In the genomic region with DNA sequence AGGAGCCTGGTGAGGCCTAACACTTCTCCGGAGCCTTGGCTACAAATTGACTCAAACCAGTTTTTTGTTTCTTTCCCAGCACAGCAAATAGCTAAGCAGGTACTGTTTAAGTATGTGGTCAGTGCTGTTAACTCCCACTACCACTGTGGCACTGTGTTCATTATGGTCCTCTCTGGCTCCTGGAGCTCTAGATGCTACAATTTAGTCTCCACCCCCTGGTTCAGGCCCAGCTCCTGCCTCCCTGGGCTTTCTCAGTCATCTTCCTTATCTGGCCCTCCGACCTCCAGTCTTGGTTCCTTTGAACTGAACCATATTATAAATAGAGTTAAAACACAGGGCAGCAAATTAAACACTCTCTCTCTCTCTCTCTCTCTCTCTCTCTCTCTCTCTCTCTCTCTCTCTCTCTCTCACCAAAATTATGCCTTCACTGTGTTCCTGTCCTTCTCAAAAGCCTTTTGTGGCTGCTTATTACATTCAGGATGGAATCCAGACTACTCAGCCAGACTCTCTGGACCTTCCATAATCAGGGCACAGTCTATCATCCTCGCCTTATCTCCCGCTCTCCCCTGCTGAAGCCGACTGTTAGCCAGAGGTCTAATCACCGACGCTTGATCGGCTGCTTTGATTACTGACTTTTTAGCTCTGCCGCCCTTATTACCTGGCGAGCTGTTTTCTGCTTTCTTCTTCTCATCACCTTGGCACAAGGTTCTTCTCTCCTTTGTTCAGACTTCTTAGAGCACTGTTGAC, we compare ENCODE assay signal across 9 mouse cellular contexts.
A peak's percentile ranks its signal among the peaks of the same experiment; 100 is the strongest.
DNase-seq lines count a peak whose midpoint lies in the region; ATAC-seq and TF ChIP-seq lines count a peak whose summit lies in the region.
"Had no signal": no experiment of that assay in that cellular context is flagged by ENCODE, and none has a peak within 500 bp of the region (broad histone marks: within the 10 kb centered on the region; RNA-seq: fewer than 3 reads in every experiment).

No protein-coding gene starts in this region.

- H3K27me3 ChIP-seq in forebrain, embryonic 10.5 days (ENCODE audit: poor library complexity, severe bottlenecking): peaks cover 62% of the 10 kb centered on the region
- peaks cover 2% of the 10 kb centered on the region; the same call in 1 of the 2 replicates for H3K27me3 ChIP-seq in forebrain, embryonic 11.5 days (ENCODE audit: control insufficient read depth, insufficient read depth, low read length)
- H3K27me3 ChIP-seq in liver, embryonic 13.5 days: no peaks in the 10 kb centered on the region

- no peak overlapping the region for H3K9ac ChIP-seq in forebrain, embryonic 11.5 days (ENCODE audit: low read length)
- peak overlapping the region; percentile 7; the same call in 1 of the 2 replicates for H3K9ac ChIP-seq in liver, embryonic 13.5 days

- H3K36me3 ChIP-seq in forebrain, embryonic 10.5 days (replicated peaks): no peaks in the 10 kb centered on the region
- no peaks in the 10 kb centered on the region for H3K36me3 ChIP-seq in forebrain, embryonic 11.5 days (ENCODE audit: control insufficient read depth, insufficient read depth, low read length)
- no peaks in the 10 kb centered on the region for H3K36me3 ChIP-seq in liver, embryonic 13.5 days

- H3K27ac ChIP-seq in forebrain, embryonic 10.5 days: 0 out of 2 replicates have a peak overlapping the region, but pooled peaks have one; percentile 26
- no peak overlapping the region for H3K27ac ChIP-seq in forebrain, embryonic 11.5 days (ENCODE audit: low read depth, low read length)
- H3K27ac ChIP-seq in layer of hippocampus, adult 2 months: peak overlapping the region; percentile 54; the same call in 1 of the 2 replicates
- peak overlapping the region; percentile 54 for H3K27ac ChIP-seq in liver, embryonic 13.5 days

- ATAC-seq in forebrain, embryonic 11.5 days (replicated peaks; ENCODE audit: low FRiP score): no peak
- ATAC-seq in liver, embryonic 13.5 days (ENCODE audit: low read depth): peak; percentile 47

- H3K4me1 ChIP-seq in forebrain, embryonic 10.5 days: peaks cover 78% of the 10 kb centered on the region
- peaks cover 13% of the 10 kb centered on the region; the same call in 1 of the 2 replicates for H3K4me1 ChIP-seq in forebrain, embryonic 11.5 days (replicated peaks; ENCODE audit: control insufficient read depth, insufficient read depth, low read length)
- peaks cover 64% of the 10 kb centered on the region for H3K4me1 ChIP-seq in liver, embryonic 13.5 days (replicated peaks)

- H3K4me2 ChIP-seq in forebrain, embryonic 11.5 days (ENCODE audit: low read depth, low read length, severe bottlenecking): no peak overlapping the region
- H3K4me2 ChIP-seq in liver, embryonic 13.5 days: 0 out of 2 replicates have a peak overlapping the region, but pooled peaks have one; percentile 19

- no peak overlapping the region for H3K4me3 ChIP-seq in forebrain, embryonic 10.5 days
- H3K4me3 ChIP-seq in forebrain, embryonic 11.5 days (ENCODE audit: low read depth, low read length): no peak overlapping the region
- H3K4me3 ChIP-seq in layer of hippocampus, adult 2 months: no peak overlapping the region
- no peak overlapping the region for H3K4me3 ChIP-seq in liver, embryonic 13.5 days (replicated peaks)

- 19% methylated on average over 10 of the region's 10 CpGs for WGBS in forebrain, embryonic 10.5 days
- WGBS in forebrain, embryonic 11.5 days: 17% methylated on average over 10 of the region's 10 CpGs
- 28% methylated on average over 10 of the region's 10 CpGs for whole genome bisulfite sequencing in liver, embryonic 13.5 days (ENCODE audit: insufficient replicate concordance)

- DNase-seq in forebrain, embryonic 10.5 days (ENCODE audit: extremely low spot score, low spot score): no peak
- no peak for DNase-seq in forebrain, embryonic 11.5 days (ENCODE audit: low spot score)
- DNase-seq in layer of hippocampus, adult 2 months (ENCODE audit: low spot score in 2 of 2): no peak
- no peak for DNase-seq in layer of hippocampus, adult 11-12 months (ENCODE audit: low spot score)
- peak; percentile 38 for DNase-seq in embryo, embryonic 9.5 days (ENCODE audit: extremely low spot score)
- no peak for DNase-seq in liver, embryonic 13.5 days
- DNase-seq in layer of hippocampus, postnatal 25 days (ENCODE audit: extremely low spot score in 1 of 2, low spot score in 1 of 2): no peak
- DNase-seq in cerebellum, adult 8-10 months: no peak
- DNase-seq: cerebellum, postnatal 14 days had no signal

- no peak for TF ChIP-seq CTCF in layer of hippocampus, adult 2 months (conservative IDR thresholded peaks at IDR 0.05)

- no peaks in the 10 kb centered on the region for H3K9me3 ChIP-seq in forebrain, embryonic 10.5 days
- H3K9me3 ChIP-seq in forebrain, embryonic 11.5 days (ENCODE audit: control insufficient read depth, low read length): no peaks in the 10 kb centered on the region
- H3K9me3 ChIP-seq in liver, embryonic 13.5 days (replicated peaks): no peaks in the 10 kb centered on the region
